Mouse (Mus musculus): ENCODE measurements around the gene Ttc4.

- TF ChIP-seq CTCF (conservative IDR thresholded peaks at IDR 0.05; ENCODE audit: insufficient read depth, insufficient read length, low read depth, low read length) (no peak), POLR2A (IDR thresholded peaks at IDR 0.05; ENCODE audit: low read depth, low read length) (no peak)
Observed at GRCm38 (mm10) chr4:106624271-106624670, 54.5 kb downstream of the Ttc4 start.

Data from kidney, adult 2 months (tissue).